Mouse (Mus musculus): ENCODE measurements around the gene Mrpl52.

- no peak for TF ChIP-seq CTCF (IDR thresholded peaks at IDR 0.05)
- peak; percentile 57 for TF ChIP-seq EP300 (IDR thresholded peaks at IDR 0.05)
These were observed 11.3 kb upstream of the Mrpl52 start for GRCm38 (mm10) chr14:54415241-54416020.

All from lung, postnatal 0 days (tissue).